Mouse (Mus musculus) frontal cortex, postnatal 14 days (tissue): Measurements from ENCODE around the gene Akap6.

Source experiments
- DNase-seq, 2 experiments: peaks; one replicate each; pipeline ENCODE4 v3.0.0; 2022; ENCODE audit warnings: low spot score in 2 of 2

The Akap6 gene

GRCm38 (mm10) chr12:52847830-52848518 lies 148.8 kb downstream of the Akap6 start:
- no peak for DNase-seq

DNA sequence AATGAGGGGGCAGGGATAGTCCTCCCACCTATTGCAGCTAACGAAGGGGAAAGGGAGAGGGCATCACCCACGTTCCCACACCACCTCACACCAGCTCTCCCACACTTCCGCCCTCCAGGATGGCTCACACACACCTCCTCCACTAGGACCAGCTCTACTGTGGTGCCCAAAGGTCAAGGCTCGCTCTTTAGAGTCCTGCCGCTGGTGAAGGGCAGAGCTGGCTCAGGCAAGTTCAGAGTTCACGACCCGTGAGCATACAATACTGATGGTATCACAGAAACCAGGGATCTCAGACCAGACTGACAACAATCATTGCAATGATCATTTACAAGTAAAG lies 149.3 kb downstream of the Akap6 start:
- no peak for DNase-seq

- DNase-seq = no peak
Measured at GRCm38 (mm10) chr12:52849297-52849696, 150.1 kb downstream of the Akap6 start.

DNA sequence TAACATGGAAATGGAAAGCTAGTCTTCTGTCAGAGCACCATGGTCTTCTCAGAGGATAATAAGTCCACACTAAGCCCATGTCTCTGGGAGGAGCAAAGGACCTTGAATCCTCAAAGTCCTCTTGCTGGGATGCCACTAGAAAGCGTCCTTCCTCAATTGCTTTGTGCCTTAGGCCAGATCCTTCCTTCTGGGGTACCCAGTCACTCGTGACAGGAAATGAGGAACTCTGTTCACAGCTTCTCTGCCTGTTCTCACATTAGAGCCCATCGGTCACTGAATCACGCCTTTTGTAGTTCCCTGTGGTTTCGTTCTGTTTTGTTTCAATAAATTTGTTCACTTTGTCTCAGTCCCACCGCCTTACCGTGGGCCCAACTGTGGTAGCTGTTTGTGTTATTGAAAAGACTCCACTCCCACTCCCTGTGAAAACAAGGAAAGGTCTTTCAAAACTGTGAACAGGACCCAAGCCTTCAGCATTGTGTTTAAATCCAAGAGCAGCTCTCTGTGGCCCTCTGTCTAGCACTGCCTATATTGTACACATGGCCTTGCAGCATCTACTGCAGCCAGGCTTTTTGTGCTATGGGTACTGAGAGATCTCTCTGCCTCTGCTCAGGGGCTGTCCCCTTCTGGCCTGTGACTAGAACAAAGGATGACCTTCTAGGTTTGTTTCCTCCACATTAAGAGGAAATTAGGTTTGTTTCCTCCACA lies 151.3 kb downstream of the Akap6 start:
- no peak for DNase-seq

DNA sequence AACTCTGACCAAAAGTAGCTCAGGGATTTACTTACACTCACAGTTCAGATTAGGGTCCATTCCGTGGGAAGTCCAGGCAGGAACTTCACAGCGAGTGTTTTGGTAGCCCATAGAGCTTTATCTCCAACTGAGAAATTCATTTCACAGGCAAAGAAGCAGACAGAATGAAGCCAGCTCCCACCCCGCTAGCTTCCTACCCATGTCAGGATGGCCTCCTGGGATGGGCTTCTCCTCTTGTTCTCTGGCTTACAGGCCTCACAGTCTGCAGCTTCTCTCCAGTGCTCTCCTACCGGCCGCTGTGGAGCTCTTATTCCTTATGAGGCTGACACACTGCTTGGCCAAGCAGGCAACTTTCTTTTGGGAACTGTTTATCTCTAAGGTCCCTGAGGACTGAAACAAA lies 152.0 kb downstream of the Akap6 start:
- DNase-seq = no peak

DNA sequence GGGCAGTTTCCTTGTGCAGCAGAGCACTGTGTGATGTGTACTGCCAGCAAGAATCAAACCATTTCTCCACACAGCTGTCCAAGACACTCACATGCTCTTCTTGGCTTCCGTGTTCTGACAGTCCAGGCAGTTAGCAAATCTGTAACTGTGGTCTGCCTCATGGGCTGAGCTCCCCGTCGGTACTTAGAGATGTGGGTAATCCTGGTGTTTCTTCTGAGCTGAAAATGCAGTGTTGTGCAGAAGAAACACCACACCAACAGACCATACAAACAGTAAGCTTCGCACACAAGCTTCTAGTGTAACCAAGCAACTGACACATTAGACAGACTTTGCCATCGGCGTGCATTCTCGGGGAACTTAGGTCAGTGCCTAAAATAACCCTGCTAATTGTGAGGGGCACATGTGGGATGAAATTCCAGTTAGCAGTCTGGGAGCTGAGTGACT lies 155.1 kb downstream of the Akap6 start:
- DNase-seq = no peak

- no peak for DNase-seq
Measured at GRCm38 (mm10) chr12:52856104-52856503, 156.9 kb downstream of the Akap6 start.

- no peak for DNase-seq
Measured at GRCm38 (mm10) chr12:52857306-52857705, 158.1 kb downstream of the Akap6 start.

DNA sequence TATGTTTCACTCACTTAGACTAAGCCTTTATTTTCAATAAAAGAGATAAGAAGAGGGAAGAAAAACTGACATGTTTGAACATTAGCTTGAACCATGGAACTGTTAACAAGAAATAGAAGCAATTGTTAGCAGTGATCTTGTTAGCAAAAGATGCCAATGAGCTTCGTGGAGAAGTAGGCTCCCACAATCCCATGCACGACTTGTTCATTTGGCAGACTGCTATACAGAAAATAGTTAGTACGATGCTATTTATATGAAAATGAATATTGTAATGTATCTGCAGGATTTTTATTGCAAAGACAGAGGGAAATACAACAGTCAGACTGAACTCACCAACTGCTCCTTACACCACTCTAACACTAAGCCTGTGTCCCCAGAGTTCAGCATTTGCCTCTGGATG lies 162.7 kb downstream of the Akap6 start:
- no peak for DNase-seq

- DNase-seq = no peak
Measured at GRCm38 (mm10) chr12:52868000-52868624, 168.9 kb downstream of the Akap6 start.

- no peak for DNase-seq
Measured at GRCm38 (mm10) chr12:52871604-52872003, 172.4 kb downstream of the Akap6 start.

DNA sequence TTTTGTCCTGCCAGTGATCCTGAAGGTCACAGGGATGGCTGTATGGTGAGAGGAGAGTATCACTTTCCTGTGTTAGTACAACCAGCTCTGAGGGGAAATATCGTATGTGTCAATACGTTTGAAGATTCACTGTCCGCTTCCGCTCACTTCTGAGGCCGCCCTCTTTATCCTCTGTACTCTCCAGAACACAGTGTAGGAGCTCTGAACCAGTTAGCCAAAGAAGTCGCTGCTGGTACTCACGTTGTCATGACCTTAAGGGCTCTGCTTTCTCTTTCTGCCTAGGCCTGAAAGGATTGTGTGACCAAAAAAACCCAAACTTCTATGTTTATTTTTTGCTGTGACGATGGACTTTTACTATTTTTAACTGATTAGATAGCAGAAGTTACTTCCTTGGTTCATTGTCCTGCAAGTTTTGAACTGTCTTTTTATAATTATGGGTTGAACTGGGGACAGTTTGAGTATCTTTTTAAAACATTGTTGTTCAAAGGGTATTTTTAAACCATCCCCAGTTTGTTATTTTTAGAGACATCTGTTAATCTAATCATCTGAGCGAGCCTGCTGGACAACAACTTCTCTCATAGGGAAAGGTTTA lies 175.2 kb downstream of the Akap6 start:
- DNase-seq = no peak

- no peak for DNase-seq
Measured at GRCm38 (mm10) chr12:52876065-52876464, 176.9 kb downstream of the Akap6 start.

DNA sequence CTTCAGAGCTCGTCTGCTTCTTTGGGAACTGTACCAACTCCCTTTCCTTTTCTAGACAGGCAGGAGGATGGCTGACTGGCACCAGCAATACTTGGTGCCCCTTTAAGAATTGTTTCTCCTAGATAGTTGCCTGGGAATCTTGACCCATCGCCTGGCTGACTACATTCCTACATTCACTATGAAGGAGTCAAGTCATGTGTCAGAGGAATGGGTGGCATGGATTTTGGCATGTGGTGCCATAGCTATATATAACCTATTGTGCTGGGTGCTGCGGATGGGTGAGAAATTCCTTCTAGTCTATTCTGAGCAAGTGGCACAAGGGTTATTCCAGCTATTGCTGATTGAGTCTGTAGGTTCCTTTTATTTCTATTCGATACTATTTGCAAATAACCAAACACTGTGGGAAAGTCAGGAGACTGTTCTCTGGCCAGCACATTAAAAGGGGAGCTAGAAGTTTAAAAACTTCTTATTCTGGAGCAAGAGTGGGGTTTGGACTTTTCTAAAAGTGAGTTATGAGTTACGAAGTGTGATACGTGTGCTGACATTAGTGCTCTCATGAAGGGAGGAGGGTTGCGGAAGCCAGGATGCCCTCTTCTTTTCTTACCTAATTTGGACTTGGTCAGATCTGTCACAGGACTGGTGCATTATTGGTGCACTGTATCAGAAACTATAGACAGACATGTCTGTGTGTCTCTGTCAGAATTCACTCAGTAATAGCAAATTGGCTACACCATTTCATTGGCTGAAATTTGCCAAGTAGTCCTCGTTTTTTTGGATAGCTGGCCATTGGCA lies 178.0 kb downstream of the Akap6 start:
- DNase-seq = no peak

GRCm38 (mm10) chr12:52879324-52879723 lies 180.1 kb downstream of the Akap6 start:
- no peak for DNase-seq

GRCm38 (mm10) chr12:52892519-52892918 lies 193.3 kb downstream of the Akap6 start:
- no peak for DNase-seq

- no peak for DNase-seq
Measured at GRCm38 (mm10) chr12:52893656-52894405, 194.6 kb downstream of the Akap6 start.

GRCm38 (mm10) chr12:52895672-52896460 lies 196.7 kb downstream of the Akap6 start:
- DNase-seq = peak in 1 of 2 experiments; percentile 48

DNA sequence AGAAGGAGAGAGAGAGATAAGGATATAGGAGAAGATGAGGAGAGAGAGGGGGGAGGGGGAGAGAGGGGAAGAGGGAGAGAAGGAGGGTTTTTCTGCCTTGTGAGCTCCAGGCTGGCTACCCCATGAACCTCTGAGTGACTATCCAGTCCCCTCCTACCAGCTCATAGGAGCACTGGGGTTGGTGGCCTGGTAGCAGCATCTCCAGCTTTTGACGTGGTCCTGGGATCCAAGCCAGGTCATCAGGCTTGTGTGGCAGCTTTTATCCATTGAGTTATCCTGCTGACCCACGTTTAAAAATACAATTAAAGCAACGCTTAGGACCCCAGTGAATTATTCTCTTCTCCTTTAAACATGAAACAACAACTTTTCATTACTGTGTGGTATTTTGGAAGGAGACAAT lies 197.6 kb downstream of the Akap6 start:
- DNase-seq = no peak

- no peak for DNase-seq
Measured at GRCm38 (mm10) chr12:52898130-52898529, 198.9 kb downstream of the Akap6 start.
